Mouse (Mus musculus) forebrain, embryonic 15.5 days (tissue): ENCODE measurements around the gene Zfp57. TPM values are rescaled to one million over a fixed set of nuclear protein-coding genes. Genes with fewer than 3 reads are reported as not detected.

Experiments
- ATAC-seq: fragments of 200-750 bp; cut with Nextera tagmentation; replicated peaks from 2 replicates; pipeline ENCODE4 v1.8.0; 2017; ENCODE audit warnings: mild to moderate bottlenecking, moderate TSS enrichment, moderate library complexity
- H3K27ac ChIP-seq: fragments of 300-500 bp; sonication (generic); replicated peaks from 2 replicates; pipeline ENCODE4 v1.5.1; 2015; ENCODE audit warnings: mild to moderate bottlenecking, inconsistent platforms
- H3K27me3 ChIP-seq: fragments of 300-500 bp; sonication (generic); 2 replicates; pipeline ENCODE4 v1.6.1; 2015; ENCODE audit warnings: inconsistent platforms
- H3K36me3 ChIP-seq: fragments of 300-500 bp; sonication (generic); 2 replicates; pipeline ENCODE4 v1.6.1; 2015; ENCODE audit warnings: mild to moderate bottlenecking, inconsistent platforms
- H3K4me1 ChIP-seq: fragments of 300-500 bp; sonication (generic); 2 replicates; pipeline ENCODE4 v1.6.1; 2015; ENCODE audit warnings: inconsistent platforms
- H3K4me2 ChIP-seq: fragments of 300-500 bp; sonication (generic); replicated peaks from 2 replicates; pipeline ENCODE4 v1.6.1; 2015; ENCODE audit warnings: mild to moderate bottlenecking, inconsistent platforms
- H3K4me3 ChIP-seq: fragments of 300-500 bp; sonication (generic); 2 replicates; pipeline ENCODE4 v1.5.1; 2015; ENCODE audit warnings: mild to moderate bottlenecking, inconsistent platforms
- H3K9ac ChIP-seq: fragments of 300-500 bp; sonication (generic); replicated peaks from 2 replicates; pipeline ENCODE4 v1.6.1; 2015; ENCODE audit warnings: mild to moderate bottlenecking, inconsistent platforms
- H3K9me3 ChIP-seq: fragments of 300-500 bp; sonication (generic); 2 replicates; pipeline ENCODE4 v1.6.1; 2016; ENCODE audit warnings: inconsistent platforms
- WGBS: fragments of 180-500 bp; shearing (Covaris S2); methylation state at CpG from one replicate; pipeline ENCODE4 v1.1.7; 2015; ENCODE audit warnings: mixed read lengths; 5-methylcytosine and 5-hydroxymethylcytosine counted together
- polyA plus RNA-seq: library from polyadenylated mRNA; unstranded; fragments of >200 nt; fragmentation: Nextera tagmentation; extraction: Ambion mirVana; gene quantifications from 2 replicates; pipeline ENCODE4 v1.2.1, GENCODE M21; 2015

The Zfp57 gene
- polyA plus RNA-seq, result 329 and 340 TPM in 2 replicates

GRCm38 (mm10) chr17:37000863-37001262 is at the start of gene Zfp57:
TSS of gene Zfp57 (plus strand) at chr17:37001163.
- Histone ChIP-seq H3K4me2 (peak within 1 kb of the TSS; percentile 60), H3K9ac (no peak within 1 kb of the TSS), H3K27me3 (no peaks in the 10 kb centered on the region), H3K4me1 (peaks cover 19% of the 10 kb centered on the region), H3K27ac (peak within 1 kb of the TSS; percentile 98), H3K9me3 (no peaks in the 10 kb centered on the region), H3K36me3 (peaks cover 12% of the 10 kb centered on the region), H3K4me3 (peak within 1 kb of the TSS; percentile 99)
- 92% methylated on average over 7 of the region's 7 CpGs for WGBS
- no peak for ATAC-seq

GRCm38 (mm10) chr17:36952631-36953030 is 48.3 kb upstream of the Zfp57 start:
- H3K9me3 ChIP-seq, result no peaks in the 10 kb centered on the region
- no peak for ATAC-seq

GRCm38 (mm10) chr17:36953062-36953461 is 47.9 kb upstream of the Zfp57 start:
- Histone ChIP-seq H3K4me1 (peaks cover 22% of the 10 kb centered on the region), H3K4me3 (no peak overlapping the region), H3K4me2 (no peak overlapping the region), H3K36me3 (peaks cover 22% of the 10 kb centered on the region; the same call in 1 of the 2 replicates), H3K27me3 (no peaks in the 10 kb centered on the region), H3K9ac (no peak overlapping the region), H3K27ac (no peak overlapping the region), H3K9me3 (no peaks in the 10 kb centered on the region)
- WGBS, result 95% methylated on average over 1 of the region's 1 CpGs
- no peak for ATAC-seq

More at GRCm38 (mm10) chr17:36952631-36953030, 48.3 kb upstream of the Zfp57 start:
- Histone ChIP-seq H3K4me2 (no peak overlapping the region), H3K4me1 (peaks cover 21% of the 10 kb centered on the region), H3K9ac (no peak overlapping the region), H3K36me3 (peaks cover 22% of the 10 kb centered on the region; the same call in 1 of the 2 replicates), H3K27ac (no peak overlapping the region), H3K4me3 (no peak overlapping the region), H3K27me3 (no peaks in the 10 kb centered on the region)
- WGBS, result 91% methylated on average over 2 of the region's 2 CpGs

- Histone ChIP-seq H3K36me3 (peaks cover 12% of the 10 kb centered on the region; the same call in 1 of the 2 replicates), H3K4me1 (peaks cover 20% of the 10 kb centered on the region), H3K9ac (peak within 1 kb of the TSS; percentile 70), H3K27me3 (no peaks in the 10 kb centered on the region), H3K4me2 (peak within 1 kb of the TSS; percentile 72), H3K27ac (peak within 1 kb of the TSS; percentile 73), H3K9me3 (no peaks in the 10 kb centered on the region), H3K4me3 (peak within 1 kb of the TSS; percentile 53)
- peak; percentile 98 for ATAC-seq
- under 1% methylated on average over 46 of the region's 46 CpGs for WGBS
Measured at GRCm38 (mm10) chr17:36957999-36958743, 42.8 kb upstream of the Zfp57 start, which contains the start of the genes Znrd1 and Znrd1as. TSS of gene Znrd1 (minus strand) at chr17:36958559. TSS of gene Znrd1as (plus strand) at chr17:36958592.

- H3K27me3 ChIP-seq, result no peaks in the 10 kb centered on the region
- 7% methylated on average over 12 of the region's 12 CpGs for WGBS
- peak overlapping the region; percentile 73 for H3K27ac ChIP-seq
- H3K36me3 ChIP-seq, result peaks cover 12% of the 10 kb centered on the region; the same call in 1 of the 2 replicates
- no peaks in the 10 kb centered on the region for H3K9me3 ChIP-seq
- no peak; the same call in 1 of the 2 replicates for ATAC-seq
- peak overlapping the region; percentile 53 for H3K4me3 ChIP-seq
- peak overlapping the region; percentile 70 for H3K9ac ChIP-seq
- peak overlapping the region; percentile 72 for H3K4me2 ChIP-seq
- H3K4me1 ChIP-seq, result peaks cover 20% of the 10 kb centered on the region
Measured at GRCm38 (mm10) chr17:36958884-36959283, 42.1 kb upstream of the Zfp57 start.

GRCm38 (mm10) chr17:36961125-36961524 is 39.8 kb upstream of the Zfp57 start:
- ATAC-seq, result no peak
- Histone ChIP-seq H3K27ac (no peak overlapping the region), H3K9me3 (no peaks in the 10 kb centered on the region), H3K4me2 (no peak overlapping the region), H3K27me3 (no peaks in the 10 kb centered on the region), H3K36me3 (peaks cover 8% of the 10 kb centered on the region; the same call in 1 of the 2 replicates), H3K4me3 (no peak overlapping the region), H3K4me1 (peaks cover 20% of the 10 kb centered on the region), H3K9ac (no peak overlapping the region)
- 86% methylated on average over 1 of the region's 1 CpGs for WGBS

- WGBS, result 81% methylated on average over 1 of the region's 1 CpGs
- no peaks in the 10 kb centered on the region for H3K4me1 ChIP-seq
- H3K36me3 ChIP-seq, result no peaks in the 10 kb centered on the region
- no peak overlapping the region for H3K4me2 ChIP-seq
- H3K27ac ChIP-seq, result no peak overlapping the region
- no peak overlapping the region for H3K9ac ChIP-seq
- no peak for ATAC-seq
- H3K4me3 ChIP-seq, result no peak overlapping the region
- no peaks in the 10 kb centered on the region for H3K9me3 ChIP-seq
- no peaks in the 10 kb centered on the region for H3K27me3 ChIP-seq
Measured at GRCm38 (mm10) chr17:36966875-36967274, 34.1 kb upstream of the Zfp57 start.

- Histone ChIP-seq H3K4me2 (no peak overlapping the region), H3K27me3 (no peaks in the 10 kb centered on the region), H3K9ac (no peak overlapping the region), H3K4me3 (no peak overlapping the region), H3K4me1 (no peaks in the 10 kb centered on the region), H3K27ac (no peak overlapping the region), H3K9me3 (no peaks in the 10 kb centered on the region), H3K36me3 (no peaks in the 10 kb centered on the region)
- 90% methylated on average over 14 of the region's 14 CpGs for WGBS
- ATAC-seq, result no peak
Measured at GRCm38 (mm10) chr17:36970316-36970890, 30.6 kb upstream of the Zfp57 start.

GRCm38 (mm10) chr17:36971172-36971850 is 29.7 kb upstream of the Zfp57 start:
- Histone ChIP-seq H3K9me3 (no peaks in the 10 kb centered on the region), H3K9ac (no peak overlapping the region), H3K4me3 (no peak overlapping the region), H3K27me3 (no peaks in the 10 kb centered on the region), H3K4me1 (no peaks in the 10 kb centered on the region), H3K4me2 (no peak overlapping the region), H3K27ac (no peak overlapping the region), H3K36me3 (no peaks in the 10 kb centered on the region)
- 91% methylated on average over 6 of the region's 6 CpGs for WGBS
- no peak for ATAC-seq

GRCm38 (mm10) chr17:36972791-36973190 is 28.2 kb upstream of the Zfp57 start:
- WGBS, result 92% methylated on average over 3 of the region's 3 CpGs
- no peak overlapping the region for H3K9ac ChIP-seq
- no peak for ATAC-seq

GRCm38 (mm10) chr17:36973271-36973787 is 27.6 kb upstream of the Zfp57 start:
- 75% methylated on average over 8 of the region's 8 CpGs for WGBS
- Histone ChIP-seq H3K9ac (no peak overlapping the region), H3K4me2 (no peak overlapping the region), H3K36me3 (no peaks in the 10 kb centered on the region), H3K4me1 (no peaks in the 10 kb centered on the region), H3K9me3 (no peaks in the 10 kb centered on the region), H3K27me3 (no peaks in the 10 kb centered on the region), H3K27ac (no peak overlapping the region), H3K4me3 (no peak overlapping the region)
- ATAC-seq, result no peak

More at GRCm38 (mm10) chr17:36972791-36973190, 28.2 kb upstream of the Zfp57 start:
- no peaks in the 10 kb centered on the region for H3K4me1 ChIP-seq
- no peak overlapping the region for H3K4me3 ChIP-seq
- no peaks in the 10 kb centered on the region for H3K36me3 ChIP-seq
- no peak overlapping the region for H3K4me2 ChIP-seq
- no peak overlapping the region for H3K27ac ChIP-seq
- H3K9me3 ChIP-seq, result no peaks in the 10 kb centered on the region
- H3K27me3 ChIP-seq, result no peaks in the 10 kb centered on the region
